Mouse (Mus musculus) hematopoietic stem cell, adult 5-6 weeks (primary cell): ENCODE measurements around the gene Fbxl12. TPM values are rescaled to one million over a fixed set of nuclear protein-coding genes. Genes with fewer than 3 reads are reported as not detected.
"Not testable (repeated sequence)": the region's sequence is repeated elsewhere in the genome, so short reads cannot be mapped to it uniquely, and the experiment has no call there.

ENCODE experiments used
- ATAC-seq, 2 experiments: fragments of 125-278 bp in 1 of 2; replicated peaks in 1 of 2; 2 replicates each; pipeline ENCODE4 v1.8.0; 2016 to 2017; ENCODE audit warnings: inconsistent platforms in 2 of 2, mild to moderate bottlenecking in 2 of 2, moderate number of reproducible peaks in 2 of 2, low read depth in 1 of 2, moderate TSS enrichment in 1 of 2; ENCODE audit not compliant: low FRiP score in 2 of 2, poor library complexity in 2 of 2, severe bottlenecking in 2 of 2, insufficient read depth in 1 of 2, low TSS enrichment in 1 of 2
- total RNA-seq: library from RNA; stranded (forward); fragments of 172-1452, 232-1000 nt; gene quantifications from 2 replicates; pipeline ENCODE4 v1.2.3, GENCODE M21; 2017

The Fbxl12 gene
- total RNA-seq, 1 experiment from 2014 or later, result 5.3 TPM

DNA sequence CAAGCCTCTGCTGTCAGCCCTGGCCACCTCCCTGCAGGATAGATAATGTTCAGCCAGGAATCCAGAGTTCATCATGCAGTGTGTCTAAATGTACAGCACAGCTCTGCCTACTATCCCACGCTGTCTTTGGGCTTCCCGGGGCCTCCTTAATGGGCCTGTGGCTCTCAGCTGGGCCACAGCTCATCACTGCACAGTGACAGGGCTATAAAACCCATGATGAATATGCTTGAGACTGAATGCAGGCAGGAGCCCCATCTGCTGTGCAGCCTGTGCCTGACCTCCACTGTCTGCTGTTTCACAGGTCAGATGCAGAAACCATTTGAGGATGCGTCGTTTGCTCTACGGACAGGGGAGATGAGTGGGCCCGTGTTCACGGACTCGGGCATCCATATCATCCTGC lies 18.3 kb upstream of the Fbxl12 start:
- ATAC-seq, result no peak

DNA sequence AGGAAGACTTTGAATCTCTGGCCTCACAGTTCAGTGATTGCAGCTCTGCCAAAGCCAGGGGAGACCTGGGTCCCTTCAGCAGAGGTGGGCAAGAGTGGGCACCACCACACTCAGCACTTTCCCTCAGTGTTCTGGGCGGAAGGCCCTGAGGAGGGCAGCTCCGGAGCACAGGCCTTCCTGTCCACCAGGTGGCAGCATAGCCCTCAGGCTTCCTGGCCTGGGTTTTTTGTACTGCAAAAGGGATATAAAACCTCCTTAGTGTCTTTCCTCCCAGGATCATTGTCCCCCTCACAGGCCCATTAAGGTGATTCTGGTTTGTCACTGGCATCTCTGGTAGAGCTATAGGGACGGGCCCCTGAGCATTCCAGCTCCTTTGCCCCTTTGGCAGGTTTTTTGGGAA lies 17.8 kb upstream of the Fbxl12 start:
- peak; percentile 63 to 78; a peak in 3 of 4 replicates for ATAC-seq

DNA sequence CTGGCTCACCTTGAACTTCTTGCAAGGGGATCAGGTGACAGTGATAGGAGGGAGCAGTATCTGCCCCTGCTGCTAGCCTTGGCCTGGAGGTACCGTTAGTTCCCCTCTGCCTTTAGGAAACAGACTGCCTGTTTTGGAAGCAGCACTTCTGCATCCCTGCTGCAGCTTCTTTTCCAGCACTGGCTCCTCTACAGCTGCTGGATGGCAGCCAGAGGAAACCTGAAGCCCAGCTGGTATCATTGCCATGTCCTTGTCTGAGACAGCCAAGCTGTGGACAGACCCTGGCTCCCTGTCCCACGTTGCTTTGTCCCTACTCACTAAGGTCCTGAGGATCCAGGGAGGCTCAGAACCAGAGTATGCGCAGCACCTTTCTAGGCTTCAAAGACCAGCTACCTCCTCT lies 13.0 kb upstream of the Fbxl12 start:
- no peak for ATAC-seq

DNA sequence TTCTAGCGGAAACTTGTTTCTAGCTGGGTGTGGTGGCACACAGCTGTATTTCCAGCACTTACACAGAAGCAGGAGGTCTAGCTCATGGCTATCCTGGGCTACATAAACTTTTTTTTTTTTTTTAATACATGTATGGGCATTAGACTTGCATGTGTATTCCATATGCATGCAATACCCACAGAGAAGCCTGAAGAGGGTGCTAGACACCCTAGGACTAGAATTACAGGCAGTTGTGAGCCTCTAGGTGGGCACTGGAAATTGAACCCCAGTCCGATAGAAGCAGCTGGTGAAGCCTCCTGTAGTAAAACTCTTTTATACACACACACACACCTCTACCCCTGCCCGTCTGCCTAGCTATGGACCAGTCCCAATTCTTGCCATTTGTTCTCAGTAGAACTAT lies 9.3 kb upstream of the Fbxl12 start:
- ATAC-seq, result no peak

DNA sequence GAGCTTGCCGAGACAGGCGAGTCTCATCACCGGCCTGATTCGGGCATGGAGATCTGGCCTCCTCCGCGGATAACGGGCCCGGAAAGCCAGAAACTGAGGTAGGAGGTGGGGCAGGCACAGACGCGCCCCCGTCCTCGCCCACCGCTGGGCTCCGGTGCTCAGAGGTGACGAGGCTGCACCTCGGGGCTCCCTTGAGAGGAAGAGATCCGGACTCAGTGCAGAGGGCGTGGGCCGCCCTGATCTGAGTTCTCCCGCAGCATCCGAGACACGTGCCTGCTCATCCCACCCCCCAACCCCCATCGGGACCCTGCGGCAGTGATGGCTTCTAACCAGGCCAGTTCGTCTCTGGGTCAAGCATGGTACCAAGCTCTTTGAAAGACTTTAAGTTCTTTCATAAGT lies 7.7 kb upstream of the Fbxl12 start:
- ATAC-seq, result peak in 1 of 2 experiments; percentile 12; a peak in 2 of 4 replicates

DNA sequence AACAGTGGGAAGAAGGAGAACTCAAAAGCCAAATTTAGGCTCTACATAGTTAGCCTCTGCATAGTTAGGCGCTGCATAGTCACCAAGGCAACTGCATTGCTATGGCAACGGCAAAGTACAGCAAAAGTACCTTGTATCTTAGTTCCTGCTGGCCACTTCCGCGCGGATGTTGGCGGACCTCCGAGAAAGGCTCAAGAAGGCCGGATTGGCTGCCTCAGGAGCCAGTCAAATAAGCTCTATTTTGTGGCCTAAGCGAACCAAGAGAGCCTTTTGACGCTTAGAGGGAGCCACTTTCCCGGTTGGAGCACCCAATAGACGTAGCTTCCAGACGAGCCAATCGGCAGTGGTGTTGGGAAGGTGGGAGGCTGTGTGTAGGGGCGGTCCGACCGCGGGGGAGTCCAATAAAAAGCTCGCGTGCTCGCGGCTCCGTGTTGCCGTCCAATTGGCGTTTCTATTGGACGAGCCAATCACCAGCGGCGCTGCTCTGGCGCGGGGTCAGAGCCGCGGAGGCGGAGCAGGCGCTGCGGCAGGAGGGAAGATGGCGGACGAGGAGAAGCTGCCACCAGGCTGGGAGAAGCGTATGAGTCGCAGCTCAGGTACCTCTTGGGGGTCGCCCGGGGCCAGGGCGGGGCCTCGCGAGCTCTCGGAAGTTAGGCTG lies 7.2 kb upstream of the Fbxl12 start, which contains the start of gene Pin1:
TSS of gene Pin1 (plus strand) at position 494 of the 658 bp plus-strand sequence.
- ATAC-seq, result peak; percentile 96 to 98

DNA sequence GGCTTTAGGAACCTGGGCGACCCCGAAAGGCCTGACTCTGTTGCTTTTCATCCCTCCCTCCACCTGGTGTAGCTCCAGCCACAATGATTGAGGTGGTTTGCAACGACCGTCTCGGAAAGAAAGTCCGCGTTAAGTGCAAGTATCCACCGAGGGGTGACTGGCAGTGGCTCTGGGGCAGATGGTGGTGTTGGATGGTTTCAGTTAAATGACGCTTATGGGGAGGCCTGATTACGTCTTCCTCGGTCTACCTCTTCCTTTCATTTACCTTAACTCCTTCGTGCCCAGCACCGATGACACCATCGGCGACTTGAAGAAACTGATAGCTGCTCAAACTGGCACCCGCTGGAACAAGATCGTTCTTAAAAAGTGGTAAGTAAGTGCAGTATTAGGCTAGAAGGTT lies 554 bp upstream of the Fbxl12 start:
- peak; percentile 29 to 36; a peak in 2 of 4 replicates for ATAC-seq

DNA sequence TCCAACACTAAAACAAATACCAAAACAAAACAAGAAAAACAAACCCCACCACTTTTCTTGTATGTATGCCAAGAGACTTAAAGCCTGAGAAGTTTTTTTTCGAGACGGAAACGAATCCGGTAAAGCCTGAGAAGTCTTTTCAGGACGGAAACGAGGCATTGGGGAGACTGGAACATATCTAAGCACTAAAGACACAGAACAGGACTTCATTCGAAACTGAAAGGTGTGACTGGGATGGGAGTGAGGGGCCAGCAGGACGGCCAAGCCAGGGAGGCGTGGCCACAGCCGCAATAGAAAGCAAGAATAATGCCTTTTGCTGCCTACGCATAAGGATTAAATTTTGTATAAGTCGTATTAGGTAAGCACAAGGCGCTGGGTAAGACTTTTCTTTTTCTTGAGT lies 786 bp downstream of the Fbxl12 start:
- no peak for ATAC-seq

DNA sequence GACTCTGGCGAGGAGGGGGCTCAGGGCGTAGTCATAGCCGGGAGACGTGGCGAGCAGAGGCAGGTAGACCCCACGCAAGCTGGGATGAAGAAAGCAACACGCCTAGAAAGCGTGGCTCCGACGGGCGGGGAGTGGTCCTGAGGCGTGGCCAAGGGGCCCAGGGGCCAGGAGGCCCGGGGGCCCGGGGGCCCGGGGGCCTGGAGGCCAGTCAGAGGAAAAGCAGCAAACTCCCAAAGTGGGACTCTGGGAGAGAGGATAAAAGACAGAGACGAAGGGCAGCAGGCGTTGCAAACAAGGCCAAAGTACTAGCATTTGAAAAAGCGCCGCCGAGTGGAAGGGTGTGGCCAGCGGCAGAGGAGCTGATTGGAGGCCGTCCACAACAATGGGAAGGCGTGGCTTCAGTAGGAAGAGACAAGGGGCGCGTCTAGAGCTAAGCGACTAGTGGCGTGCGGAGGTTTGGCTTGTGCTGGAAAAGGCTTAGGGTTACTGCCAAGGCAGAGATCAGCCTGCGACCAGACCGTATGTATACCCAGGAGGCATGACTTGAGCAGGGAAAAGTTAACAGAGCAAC lies 1.6 kb downstream of the Fbxl12 start:
- ATAC-seq, result peak; percentile 77 to 83

DNA sequence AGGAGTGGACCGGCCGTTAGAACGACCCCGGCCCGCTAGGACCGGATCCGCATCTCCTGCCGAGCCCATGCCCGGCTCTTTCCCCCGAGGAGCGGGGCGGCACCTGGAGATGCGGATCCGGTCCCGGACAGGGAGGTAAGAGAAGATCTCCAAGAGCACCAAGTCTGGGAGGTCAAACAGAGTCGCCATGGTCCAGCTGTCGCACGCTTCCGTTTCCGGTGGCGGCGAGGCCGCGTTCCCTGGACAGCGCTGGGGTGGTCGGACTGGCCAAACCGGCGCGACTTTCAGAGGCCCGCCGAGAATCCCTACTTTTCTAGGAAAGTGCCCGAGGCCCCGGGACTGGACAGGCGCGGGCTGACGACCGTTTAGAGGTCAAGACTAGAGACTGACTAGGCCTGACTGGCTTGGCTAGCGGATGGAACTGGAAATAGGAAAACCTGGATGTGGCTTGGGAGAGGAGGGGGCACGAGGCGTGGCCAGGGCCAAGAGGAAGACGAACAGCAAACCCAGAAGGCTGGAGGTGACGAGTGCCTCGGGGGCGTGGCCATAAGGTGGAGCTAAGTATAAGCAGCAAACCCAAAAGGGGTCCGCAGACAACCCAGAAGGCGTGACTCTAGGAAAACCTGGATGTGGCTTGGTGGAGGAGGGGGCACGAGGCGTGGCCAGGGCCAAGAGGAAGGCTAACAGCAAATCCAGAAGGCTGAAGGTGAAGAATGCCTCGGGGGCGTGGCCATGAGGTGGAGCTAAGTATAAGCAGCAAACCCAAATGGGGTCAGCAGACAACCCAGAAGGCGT lies 2.3 kb downstream of the Fbxl12 start, which contains the start of gene Ubl5:
TSS of gene Ubl5 (plus strand) at position 778 of the 795 bp plus-strand sequence.
- ATAC-seq, result peak; percentile 23 to 50

DNA sequence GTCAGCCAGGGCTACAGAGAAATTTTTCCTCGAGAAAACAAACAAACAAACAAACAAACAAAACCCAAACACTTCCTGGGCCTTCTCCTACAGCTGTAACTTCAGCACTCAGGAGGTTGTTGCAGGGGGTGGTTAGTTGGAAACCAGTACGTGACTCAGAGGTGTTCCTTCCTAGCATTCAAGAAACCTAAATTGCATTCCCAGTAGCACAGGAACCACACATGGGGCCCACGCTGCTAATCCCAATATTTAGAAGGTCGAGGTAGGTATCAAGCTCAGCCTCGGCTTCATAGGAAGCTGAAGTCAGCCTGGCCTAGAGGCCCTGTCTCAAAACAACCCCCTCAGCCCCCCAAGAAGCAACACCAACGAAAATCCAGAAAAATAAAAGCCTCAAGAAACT lies 3.1 kb downstream of the Fbxl12 start:
- no peak for ATAC-seq

DNA sequence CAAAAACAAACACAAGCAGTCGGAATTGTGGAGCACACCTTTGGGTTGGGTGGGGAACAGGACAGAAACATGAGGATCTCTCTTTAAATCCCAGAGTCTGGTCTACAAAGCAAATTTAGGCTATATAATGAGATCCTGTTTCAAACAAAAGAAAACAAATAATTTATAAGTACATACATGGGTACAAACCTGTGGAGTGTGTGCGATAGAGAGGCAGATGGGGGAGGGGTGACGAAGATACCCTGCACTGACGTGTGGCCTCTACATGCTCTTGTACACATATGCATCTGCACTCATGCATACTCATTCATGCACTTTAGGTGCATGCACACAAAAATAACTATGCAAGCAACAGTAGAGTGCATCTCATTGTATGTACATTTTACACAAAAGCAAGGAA lies 5.1 kb downstream of the Fbxl12 start:
- ATAC-seq, result no peak

DNA sequence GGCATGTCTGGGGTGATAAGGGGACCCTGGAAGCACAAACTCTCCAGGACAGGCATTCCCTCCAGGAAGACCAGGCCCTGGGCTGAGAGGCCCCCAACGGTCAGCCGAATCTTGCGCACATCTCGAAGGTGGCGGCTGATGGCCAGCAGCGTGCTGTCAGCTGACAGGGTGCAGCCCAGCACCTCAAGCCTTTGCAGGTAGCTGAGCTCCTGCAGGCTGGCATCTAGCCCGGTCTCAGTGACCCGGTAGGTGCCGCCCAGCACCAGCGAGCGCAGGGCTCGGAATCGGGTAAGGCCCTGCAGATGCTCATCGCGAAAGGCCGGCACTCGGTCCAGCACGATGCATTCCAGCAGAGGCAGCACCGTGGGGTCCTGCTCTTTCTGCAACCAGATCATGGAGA lies 6.0 kb downstream of the Fbxl12 start:
- no peak for ATAC-seq

DNA sequence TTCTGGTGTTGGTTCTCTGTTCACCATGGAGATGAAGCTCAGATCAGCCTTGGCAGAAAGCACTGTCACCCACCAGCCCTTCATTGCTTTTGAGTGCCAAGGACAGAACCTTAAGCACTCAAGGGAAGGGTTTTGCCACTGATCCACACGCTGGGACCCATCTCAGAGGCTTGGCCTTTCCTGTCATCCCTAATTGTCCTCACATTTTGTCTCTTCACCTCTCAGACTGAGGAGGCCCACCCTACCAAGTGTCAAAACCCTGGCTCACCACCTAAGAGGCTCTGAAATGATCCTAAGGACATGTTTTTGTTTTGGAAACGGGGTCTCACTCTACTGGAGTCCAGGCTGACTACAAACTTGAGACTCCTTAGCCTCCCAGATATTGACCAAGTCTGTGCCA lies 7.8 kb downstream of the Fbxl12 start:
- ATAC-seq, result no peak

DNA sequence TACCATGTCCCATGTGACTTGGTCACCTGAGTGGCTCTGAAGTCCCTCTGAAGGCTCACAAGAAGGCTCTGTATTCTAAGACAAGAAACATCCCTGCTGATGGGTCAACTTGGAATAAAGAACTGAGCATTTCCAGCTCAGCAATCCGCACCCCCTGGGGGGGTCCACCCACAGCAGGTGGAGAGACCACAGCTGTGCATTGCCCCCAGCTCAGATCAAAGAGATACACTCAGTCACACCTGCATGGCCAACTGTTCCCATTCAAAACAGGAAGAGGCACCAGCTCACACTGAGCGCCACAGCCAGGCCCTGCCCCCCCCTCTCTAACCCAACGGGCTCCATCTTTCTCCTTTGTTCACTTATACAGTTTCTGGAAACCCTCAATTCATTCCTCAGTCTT lies 8.3 kb downstream of the Fbxl12 start:
- ATAC-seq, result peak in 1 of 2 experiments; percentile 25; a peak in 1 of 4 replicates

DNA sequence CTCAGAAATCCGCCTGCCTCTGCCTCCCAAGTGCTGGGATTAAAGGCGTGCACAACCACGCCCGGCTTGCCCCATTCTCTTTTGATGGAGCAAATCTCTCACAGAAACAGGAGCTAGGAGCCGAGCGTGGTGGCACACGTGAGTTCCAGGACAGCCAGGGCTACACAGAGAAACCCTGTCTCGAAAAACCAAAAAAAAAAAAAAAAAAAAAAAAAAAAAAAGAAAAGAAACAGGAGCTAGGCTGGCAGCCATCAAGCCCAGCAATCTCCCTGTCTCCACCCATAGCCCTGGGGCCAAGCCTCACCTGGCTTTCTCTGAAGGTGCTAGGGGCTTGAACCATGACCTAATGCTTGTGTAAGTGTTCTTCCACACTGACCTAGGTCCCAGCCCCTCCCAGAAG lies 8.9 kb downstream of the Fbxl12 start:
- ATAC-seq, result not testable (repeated sequence)

DNA sequence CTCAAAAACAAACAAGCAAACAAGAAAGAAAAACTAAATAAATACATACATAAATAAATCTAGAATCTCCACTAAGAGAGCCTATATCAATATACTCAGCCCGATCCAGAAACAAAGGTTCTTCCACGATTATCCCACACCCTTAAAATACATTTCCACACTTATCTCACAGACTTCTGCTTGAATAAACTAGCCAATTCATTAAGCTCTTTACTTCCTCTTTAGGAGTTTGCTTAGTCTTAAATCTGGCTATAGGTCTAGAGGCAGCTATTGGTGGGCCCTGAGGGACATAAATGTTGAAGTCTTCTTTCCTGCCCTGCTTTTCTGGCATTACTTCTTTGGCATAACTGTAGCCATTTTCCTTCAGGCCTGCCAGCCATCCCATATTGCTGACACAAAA lies 13.2 kb downstream of the Fbxl12 start:
- ATAC-seq, result no peak

DNA sequence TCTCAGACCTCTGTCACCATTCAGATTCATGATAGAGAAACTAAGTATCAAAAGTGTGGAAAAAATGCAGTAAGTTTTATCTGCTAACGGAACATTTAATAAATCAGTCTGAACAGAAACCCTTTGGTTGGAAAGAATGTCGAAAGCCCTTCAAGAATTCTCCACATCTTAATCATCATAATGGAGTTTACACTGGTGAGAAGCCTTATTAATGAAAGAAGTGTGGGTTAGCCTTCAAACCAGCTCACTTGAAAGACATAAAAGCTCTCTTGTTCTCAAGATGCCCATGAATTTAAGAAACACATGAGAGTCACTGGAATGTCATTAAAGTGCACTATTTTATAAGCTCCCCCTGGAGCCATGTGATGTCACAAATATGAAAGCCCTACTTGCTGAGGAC lies 27.9 kb downstream of the Fbxl12 start:
- no peak for ATAC-seq
